Mouse (Mus musculus) kidney, postnatal 0 days (tissue): ENCODE measurements around the gene Ass1. TPM values are rescaled to one million over a fixed set of nuclear protein-coding genes. Genes with fewer than 3 reads are reported as not detected.
"Not testable (repeated sequence)": the region's sequence is repeated elsewhere in the genome, so short reads cannot be mapped to it uniquely, and the experiment has no call there.

Experiments
- ATAC-seq: fragments of 200-750 bp; cut with Nextera tagmentation; replicated peaks from 2 replicates; pipeline ENCODE4 v1.8.0; 2017; ENCODE audit warnings: low read depth, moderate number of reproducible peaks, moderate TSS enrichment, moderate library complexity; ENCODE audit not compliant: low FRiP score
- DNase-seq: peaks from one replicate; pipeline ENCODE4 v3.0.0-alpha.2; 2016; ENCODE audit warnings: low spot score
- H3K27ac ChIP-seq: fragments of 300-500 bp; sonication (generic); 2 replicates; pipeline ENCODE4 v1.5.1; 2014; ENCODE audit warnings: mild to moderate bottlenecking
- H3K27me3 ChIP-seq: fragments of 300-500 bp; sonication (generic); 2 replicates; pipeline ENCODE4 v1.6.1; 2014; ENCODE audit warnings: low read length, mixed read lengths; ENCODE audit not compliant: insufficient read depth
- H3K36me3 ChIP-seq: fragments of 300-500 bp; sonication (generic); 2 replicates; pipeline ENCODE4 v1.6.1; 2014; ENCODE audit warnings: low read length, mixed read lengths; ENCODE audit not compliant: insufficient read depth
- H3K4me1 ChIP-seq: fragments of 300-500 bp; sonication (generic); replicated peaks from 2 replicates; pipeline ENCODE4 v1.6.1; 2014; ENCODE audit warnings: antibody characterized with exemption, low read length, mixed read lengths; ENCODE audit not compliant: insufficient read depth
- H3K4me2 ChIP-seq: fragments of 300-500 bp; sonication (generic); 2 replicates; pipeline ENCODE4 v1.6.1; 2014; ENCODE audit warnings: mild to moderate bottlenecking, low read length, moderate library complexity, mixed read lengths
- H3K4me3 ChIP-seq: fragments of 300-500 bp; sonication (generic); replicated peaks from 2 replicates; pipeline ENCODE4 v1.5.1; 2014; ENCODE audit warnings: low read depth, low read length
- H3K9ac ChIP-seq: fragments of 300-500 bp; sonication (generic); 2 replicates; pipeline ENCODE4 v1.6.1; 2014; ENCODE audit warnings: low read depth, low read length
- H3K9me3 ChIP-seq: fragments of 300-500 bp; sonication (generic); replicated peaks from 2 replicates; pipeline ENCODE4 v1.6.1; 2016; ENCODE audit warnings: low read length, inconsistent platforms, mixed read lengths
- CTCF ChIP-seq: IDR thresholded peaks from 2 replicates; pipeline ENCODE4 v1.5.1; 2016; ENCODE audit warnings: antibody characterized with exemption, low read depth, mild to moderate bottlenecking, moderate library complexity
- WGBS: fragments of 180-500 bp; shearing (Covaris S2); extraction: QIAGEN DNeasy Blood & Tissue Kit; methylation state at CpG from one replicate; pipeline ENCODE4 v1.1.7; 2014; 5-methylcytosine and 5-hydroxymethylcytosine counted together
- polyA plus RNA-seq: library from polyadenylated mRNA; unstranded; fragments of >200 nt; fragmentation: Nextera tagmentation; extraction: Ambion mirVana; gene quantifications from 2 replicates; pipeline ENCODE4 v1.2.1, GENCODE M21; 2015

Gene Ass1
- polyA plus RNA-seq, 1 experiment from 2014 or later: 319 TPM

DNA sequence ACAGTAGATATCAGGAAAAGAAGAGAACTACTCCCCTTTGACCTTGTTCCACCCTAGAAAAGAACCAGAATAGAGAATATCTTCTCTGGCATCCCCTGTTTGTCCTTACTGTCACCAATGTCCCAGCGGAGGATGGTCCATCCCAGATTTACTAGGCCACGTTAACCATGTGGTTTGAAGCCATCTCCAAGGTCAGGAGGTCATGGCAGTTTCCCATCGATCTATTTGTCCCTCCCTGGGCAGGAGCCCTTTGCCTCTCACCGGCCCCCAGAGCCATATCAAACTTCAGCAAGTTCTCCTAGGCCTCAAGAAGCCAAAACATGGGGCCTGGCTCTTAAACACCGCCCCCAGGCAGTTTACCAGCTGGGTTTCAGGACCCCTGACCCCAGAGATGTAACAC lies 60.2 kb downstream of the Ass1 start:
- H3K27me3 ChIP-seq: no peaks in the 10 kb centered on the region
- ATAC-seq: no peak
- H3K4me3 ChIP-seq: no peak overlapping the region
- no peaks in the 10 kb centered on the region for H3K36me3 ChIP-seq
- no peaks in the 10 kb centered on the region for H3K4me1 ChIP-seq
- no peak for DNase-seq
- no peak for TF ChIP-seq CTCF
- H3K27ac ChIP-seq: no peak overlapping the region
- 30% methylated on average over 5 of the region's 5 CpGs for WGBS
- H3K9me3 ChIP-seq: no peaks in the 10 kb centered on the region
- H3K4me2 ChIP-seq: no peak overlapping the region
- H3K9ac ChIP-seq: no peak overlapping the region

DNA sequence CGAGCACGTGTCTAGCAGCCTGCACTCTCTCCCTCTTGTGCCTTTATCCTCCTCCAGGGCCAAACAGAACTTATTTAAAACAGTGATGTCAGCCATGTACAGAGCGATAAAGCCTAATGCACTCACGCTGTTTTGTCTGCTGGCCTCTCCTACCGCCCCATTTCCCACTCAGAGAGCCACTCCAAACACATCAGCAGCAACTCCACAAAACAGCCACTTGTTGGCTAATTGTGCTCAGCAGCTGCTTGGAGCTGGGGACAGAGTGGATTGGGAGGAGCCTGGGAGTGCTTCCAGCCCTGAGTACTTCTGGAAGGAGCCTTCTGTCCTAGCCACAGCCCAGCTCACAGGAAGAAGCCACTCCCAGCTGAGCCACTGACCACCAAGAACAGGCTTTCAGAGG lies 67.0 kb downstream of the Ass1 start:
- Histone ChIP-seq H3K36me3 (no peaks in the 10 kb centered on the region), H3K4me2 (no peak overlapping the region), H3K9me3 (no peaks in the 10 kb centered on the region), H3K27me3 (no peaks in the 10 kb centered on the region), H3K4me1 (no peaks in the 10 kb centered on the region), H3K9ac (no peak overlapping the region), H3K4me3 (no peak overlapping the region), H3K27ac (no peak overlapping the region)
- WGBS: 52% methylated on average over 5 of the region's 5 CpGs
- TF ChIP-seq CTCF: no peak
- DNase-seq (peak; percentile 38), ATAC-seq (no peak)

DNA sequence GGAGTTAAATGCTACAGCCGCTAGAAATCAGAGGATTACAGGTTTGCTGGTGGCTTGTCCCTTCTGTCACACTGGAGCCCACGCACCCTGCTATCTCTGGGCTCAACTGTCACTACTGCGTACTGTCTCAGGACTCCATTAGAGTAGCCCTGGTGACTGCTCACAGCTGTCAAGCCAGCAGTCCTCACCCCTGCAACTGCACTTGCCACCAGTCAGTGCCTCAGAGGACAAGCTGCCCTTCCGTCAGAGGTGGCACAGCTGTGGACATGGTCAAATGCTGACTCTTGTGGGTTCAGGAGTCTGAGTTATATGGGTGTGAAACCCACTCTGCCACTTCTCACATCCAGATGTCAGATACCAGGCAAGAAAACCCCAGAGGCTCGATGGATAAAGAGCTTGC lies 68.7 kb downstream of the Ass1 start:
- no peak overlapping the region for H3K27ac ChIP-seq
- no peaks in the 10 kb centered on the region for H3K9me3 ChIP-seq
- no peak for TF ChIP-seq CTCF
- no peak overlapping the region for H3K9ac ChIP-seq
- no peaks in the 10 kb centered on the region for H3K4me1 ChIP-seq
- no peak overlapping the region for H3K4me3 ChIP-seq
- DNase-seq (no peak), ATAC-seq (no peak)
- H3K36me3 ChIP-seq: no peaks in the 10 kb centered on the region
- no peaks in the 10 kb centered on the region for H3K27me3 ChIP-seq
- WGBS: 59% methylated on average over 5 of the region's 5 CpGs
- H3K4me2 ChIP-seq: no peak overlapping the region

DNA sequence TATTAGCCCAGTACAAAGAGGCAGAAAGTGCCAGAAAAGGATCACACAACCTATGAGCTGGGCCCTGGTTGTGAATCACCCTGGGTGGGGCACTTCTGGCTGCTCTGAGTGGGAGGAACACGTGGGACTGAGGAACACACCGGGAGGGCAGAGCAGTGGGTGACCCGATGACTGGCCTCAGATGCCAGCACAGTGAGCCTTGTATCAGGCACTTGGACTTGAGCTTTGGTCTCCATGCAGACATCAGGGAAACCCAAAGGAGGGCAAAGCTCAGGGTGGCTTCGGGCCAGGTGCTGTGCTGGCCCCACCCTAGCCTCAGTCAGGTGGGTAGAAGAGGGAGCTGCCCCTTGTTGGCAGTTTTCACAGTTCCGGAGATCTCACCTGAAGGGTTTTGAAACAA lies 71.6 kb downstream of the Ass1 start:
- Histone ChIP-seq H3K9me3 (no peaks in the 10 kb centered on the region), H3K4me2 (no peak overlapping the region), H3K9ac (no peak overlapping the region), H3K27me3 (no peaks in the 10 kb centered on the region), H3K4me3 (no peak overlapping the region), H3K27ac (no peak overlapping the region), H3K4me1 (no peaks in the 10 kb centered on the region), H3K36me3 (no peaks in the 10 kb centered on the region)
- no peak for ATAC-seq
- WGBS: 77% methylated on average over 5 of the region's 5 CpGs
- DNase-seq: no peak
- no peak for TF ChIP-seq CTCF

DNA sequence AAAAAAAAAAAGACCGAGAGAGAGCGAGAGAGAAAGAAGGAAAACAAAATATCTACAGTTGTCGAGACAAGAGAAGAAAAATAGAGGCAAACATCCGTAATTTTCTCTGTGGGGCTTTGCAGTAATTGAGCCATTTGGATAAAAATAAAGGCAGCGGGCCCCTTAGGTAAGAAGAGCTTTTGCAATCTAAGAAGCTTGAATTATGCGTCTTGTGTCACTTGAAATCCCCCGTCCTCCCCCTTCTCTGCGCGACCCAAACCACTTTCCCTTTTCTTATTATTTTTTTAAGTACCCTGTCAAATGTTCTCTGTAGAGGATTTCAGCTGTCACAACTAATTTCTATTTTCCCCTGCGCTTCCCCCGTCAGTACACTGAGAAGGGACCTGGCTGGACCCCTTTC lies 77.7 kb downstream of the Ass1 start:
- no peak overlapping the region for H3K4me2 ChIP-seq

DNA sequence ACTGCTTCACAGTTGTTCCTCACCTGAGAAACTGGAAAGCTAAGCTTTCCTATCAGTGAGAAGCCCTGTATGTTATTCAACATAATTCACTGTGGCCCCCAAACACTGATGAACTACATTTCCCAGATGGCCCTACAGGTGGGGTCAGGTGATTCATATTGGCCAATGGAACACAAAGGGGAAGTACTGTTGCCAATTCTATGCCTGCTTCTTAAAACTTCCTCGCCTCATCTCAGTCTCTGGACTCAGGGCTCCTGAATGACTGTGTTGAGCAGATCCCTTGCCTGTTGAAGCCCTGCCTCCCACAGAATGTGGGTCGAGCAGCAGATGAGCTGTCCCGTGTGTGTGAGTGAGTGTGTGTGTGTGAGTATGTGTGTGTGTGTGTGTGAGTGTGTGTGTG lies 80.5 kb downstream of the Ass1 start:
- WGBS: 88% methylated on average over 3 of the region's 3 CpGs

More for the DNA sequence above, 77.7 kb downstream of the Ass1 start:
- no peak overlapping the region for H3K27ac ChIP-seq
- no peaks in the 10 kb centered on the region for H3K9me3 ChIP-seq
- H3K9ac ChIP-seq: no peak overlapping the region
- no peak overlapping the region for H3K4me3 ChIP-seq
- DNase-seq: no peak
- TF ChIP-seq CTCF: no peak
- no peaks in the 10 kb centered on the region for H3K27me3 ChIP-seq
- 30% methylated on average over 10 of the region's 11 CpGs for WGBS
- ATAC-seq: no peak
- no peaks in the 10 kb centered on the region for H3K4me1 ChIP-seq
- H3K36me3 ChIP-seq: no peaks in the 10 kb centered on the region

GRCm38 (mm10) chr2:31551351-31551750 lies 81.3 kb downstream of the Ass1 start:
- not testable (repeated sequence) for H3K27me3 ChIP-seq, H3K36me3 ChIP-seq

More for the DNA sequence above, 80.5 kb downstream of the Ass1 start:
- no peak overlapping the region for H3K27ac ChIP-seq
- no peaks in the 10 kb centered on the region for H3K9me3 ChIP-seq
- no peak overlapping the region for H3K4me2 ChIP-seq
- no peaks in the 10 kb centered on the region for H3K27me3 ChIP-seq
- TF ChIP-seq CTCF: no peak
- no peaks in the 10 kb centered on the region for H3K4me1 ChIP-seq
- H3K4me3 ChIP-seq: no peak overlapping the region
- H3K36me3 ChIP-seq: no peaks in the 10 kb centered on the region
- no peak for ATAC-seq
- no peak for DNase-seq
- no peak overlapping the region for H3K9ac ChIP-seq

More at GRCm38 (mm10) chr2:31551351-31551750, 81.3 kb downstream of the Ass1 start:
- H3K4me1 ChIP-seq, H3K9me3 ChIP-seq, ATAC-seq, H3K27ac ChIP-seq, H3K4me2 ChIP-seq, H3K9ac ChIP-seq, H3K4me3 ChIP-seq, DNase-seq: not testable (repeated sequence)
- WGBS: 82% methylated on average over 3 of the region's 3 CpGs
